Mouse (Mus musculus) limb, embryonic 11.5 days (tissue): Measurements from ENCODE around the gene Sec23ip. TPM values are rescaled to one million over a fixed set of nuclear protein-coding genes. Genes with fewer than 3 reads are reported as not detected.
"Not testable (repeated sequence)": the region's sequence is repeated elsewhere in the genome, so short reads cannot be mapped to it uniquely, and the experiment has no call there.

Experiments
- ATAC-seq: fragments of 200-750 bp; cut with Nextera tagmentation; 2 replicates; pipeline ENCODE4 v1.8.0; 2017; ENCODE audit warnings: low read depth; ENCODE audit not compliant: insufficient number of reproducible peaks, low FRiP score, low TSS enrichment
- DNase-seq: peaks from one replicate; pipeline ENCODE4 v3.0.0-alpha.2; 2015; ENCODE audit warnings: low spot score
- H3K27ac ChIP-seq: fragments of 300-500 bp; sonication (generic); replicated peaks from 2 replicates; pipeline ENCODE4 v1.5.1; 2014; ENCODE audit warnings: low read depth, mild to moderate bottlenecking, low read length
- H3K27me3 ChIP-seq: fragments of 300-500 bp; sonication (generic); 2 replicates; pipeline ENCODE4 v1.6.1; 2014; ENCODE audit warnings: mild to moderate bottlenecking, low read length, mixed read lengths; ENCODE audit not compliant: control insufficient read depth, insufficient read depth
- H3K36me3 ChIP-seq: fragments of 300-500 bp; sonication (generic); 2 replicates; pipeline ENCODE4 v1.6.1; 2014; ENCODE audit warnings: mild to moderate bottlenecking, low read length, moderate library complexity, mixed read lengths; ENCODE audit not compliant: control insufficient read depth, insufficient read depth
- H3K4me1 ChIP-seq: fragments of 300-500 bp; sonication (generic); 2 replicates; pipeline ENCODE4 v1.6.1; 2014; ENCODE audit warnings: low read length, mixed read lengths; ENCODE audit not compliant: control insufficient read depth, insufficient read depth
- H3K4me2 ChIP-seq: fragments of 300-500 bp; sonication (generic); 2 replicates; pipeline ENCODE4 v1.6.1; 2014; ENCODE audit warnings: low read depth, mild to moderate bottlenecking, moderate library complexity; ENCODE audit not compliant: severe bottlenecking
- H3K4me3 ChIP-seq: fragments of 300-500 bp; sonication (generic); 2 replicates; pipeline ENCODE4 v1.5.1; 2014; ENCODE audit warnings: low read depth, low read length
- H3K9ac ChIP-seq: fragments of 300-500 bp; sonication (generic); 2 replicates; pipeline ENCODE4 v1.6.1; 2014; ENCODE audit warnings: mild to moderate bottlenecking, low read length
- H3K9me3 ChIP-seq: fragments of 300-500 bp; sonication (generic); 2 replicates; pipeline ENCODE4 v1.6.1; 2016; ENCODE audit warnings: low read length; ENCODE audit not compliant: control insufficient read depth
- WGBS: fragments of 180-500 bp; shearing (Covaris S2); extraction: QIAGEN DNeasy Blood & Tissue Kit; methylation state at CpG from one replicate; pipeline ENCODE4 v1.1.7; 2014; 5-methylcytosine and 5-hydroxymethylcytosine counted together
- polyA plus RNA-seq: library from polyadenylated mRNA; unstranded; fragments of >200 nt; fragmentation: Nextera tagmentation; extraction: Ambion mirVana; gene quantifications from 2 replicates; pipeline ENCODE4 v1.2.1, GENCODE M21; 2014

Gene Sec23ip
- polyA plus RNA-seq: 36.6 and 41.8 TPM in 2 replicates

- WGBS: 0% methylated on average over 55 of the region's 55 CpGs
- Histone ChIP-seq H3K27ac (no peak within 1 kb of the TSS), H3K4me3 (peak within 1 kb of the TSS; percentile 91), H3K9ac (peak within 1 kb of the TSS; percentile 77), H3K9me3 (no peaks in the 10 kb centered on the region), H3K4me1 (peaks cover 10% of the 10 kb centered on the region), H3K4me2 (peak within 1 kb of the TSS; percentile 57), H3K36me3 (peaks cover 2% of the 10 kb centered on the region; the same call in 1 of the 2 replicates), H3K27me3 (no peaks in the 10 kb centered on the region)
- DNase-seq (peak; percentile 98), ATAC-seq (peak; percentile 87)
Observed at GRCm38 (mm10) chr7:128744684-128745485, at the start of gene Sec23ip. Gene Sec23ip, plus strand, starts transcription at chr7:128744943.

- not testable (repeated sequence) for H3K27me3 ChIP-seq, H3K9me3 ChIP-seq, H3K4me3 ChIP-seq, H3K27ac ChIP-seq, DNase-seq, H3K9ac ChIP-seq, ATAC-seq, H3K4me1 ChIP-seq, H3K4me2 ChIP-seq
- H3K36me3 ChIP-seq: peaks cover 20% of the 10 kb centered on the region; the same call in 1 of the 2 replicates
- WGBS: 94% methylated on average over 6 of the region's 6 CpGs
Observed at GRCm38 (mm10) chr7:128699959-128700358, 44.8 kb upstream of the Sec23ip start.

GRCm38 (mm10) chr7:128705735-128706134, 39.0 kb upstream of the Sec23ip start:
- H3K27ac ChIP-seq: no peak overlapping the region
- H3K4me1 ChIP-seq: no peaks in the 10 kb centered on the region
- 27% methylated on average over 4 of the region's 4 CpGs for WGBS
- peaks cover 23% of the 10 kb centered on the region for H3K36me3 ChIP-seq
- no peak overlapping the region for H3K4me2 ChIP-seq
- no peak overlapping the region for H3K4me3 ChIP-seq
- no peaks in the 10 kb centered on the region for H3K9me3 ChIP-seq
- ATAC-seq (peak; percentile 26; the same call in 1 of the 2 replicates), DNase-seq (peak; percentile 82)
- no peaks in the 10 kb centered on the region for H3K27me3 ChIP-seq
- H3K9ac ChIP-seq: no peak overlapping the region

GRCm38 (mm10) chr7:128717991-128718390, 26.8 kb upstream of the Sec23ip start:
- Histone ChIP-seq H3K27me3 (no peaks in the 10 kb centered on the region), H3K9me3 (no peaks in the 10 kb centered on the region), H3K9ac (no peak overlapping the region), H3K36me3 (peaks cover 24% of the 10 kb centered on the region), H3K27ac (no peak overlapping the region), H3K4me2 (no peak overlapping the region), H3K4me3 (no peak overlapping the region), H3K4me1 (no peaks in the 10 kb centered on the region)
- ATAC-seq (no peak), DNase-seq (no peak)
- 81% methylated on average over 4 of the region's 4 CpGs for WGBS

- DNase-seq (peak; percentile 58), ATAC-seq (peak; percentile 39; the same call in 1 of the 2 replicates)
- H3K4me3 ChIP-seq: no peak overlapping the region
- peaks cover 7% of the 10 kb centered on the region; the same call in 1 of the 2 replicates for H3K36me3 ChIP-seq
- 0 out of 2 replicates have a peak, but pooled peaks cover 2% of the 10 kb centered on the region for H3K4me1 ChIP-seq
- no peak overlapping the region for H3K4me2 ChIP-seq
- no peak overlapping the region for H3K27ac ChIP-seq
- H3K9me3 ChIP-seq: no peaks in the 10 kb centered on the region
- no peaks in the 10 kb centered on the region for H3K27me3 ChIP-seq
- WGBS: 55% methylated on average over 4 of the region's 4 CpGs
- H3K9ac ChIP-seq: no peak overlapping the region
Observed at GRCm38 (mm10) chr7:128724761-128725160, 20.0 kb upstream of the Sec23ip start.

GRCm38 (mm10) chr7:128725189-128725588, 19.6 kb upstream of the Sec23ip start:
- no peak overlapping the region for H3K27ac ChIP-seq
- WGBS: 87% methylated on average over 9 of the region's 9 CpGs
- no peak overlapping the region for H3K4me2 ChIP-seq
- no peaks in the 10 kb centered on the region for H3K27me3 ChIP-seq
- 0 out of 2 replicates have a peak, but pooled peaks cover 2% of the 10 kb centered on the region for H3K4me1 ChIP-seq
- no peak overlapping the region for H3K4me3 ChIP-seq
- H3K9ac ChIP-seq: no peak overlapping the region
- ATAC-seq (no peak), DNase-seq (no peak)
- no peaks in the 10 kb centered on the region for H3K9me3 ChIP-seq
- peaks cover 7% of the 10 kb centered on the region; the same call in 1 of the 2 replicates for H3K36me3 ChIP-seq

- H3K4me2 ChIP-seq: no peak overlapping the region
- ATAC-seq: no peak
- no peaks in the 10 kb centered on the region; the same call in 1 of the 2 replicates for H3K36me3 ChIP-seq
- no peak overlapping the region for H3K27ac ChIP-seq
- H3K9ac ChIP-seq: no peak overlapping the region
- 70% methylated on average over 10 of the region's 10 CpGs for WGBS
- no peaks in the 10 kb centered on the region for H3K27me3 ChIP-seq
- H3K4me3 ChIP-seq: no peak overlapping the region
- H3K4me1 ChIP-seq: 0 out of 2 replicates have a peak, but pooled peaks cover 2% of the 10 kb centered on the region
- no peak for DNase-seq
- H3K9me3 ChIP-seq: no peaks in the 10 kb centered on the region
Observed at GRCm38 (mm10) chr7:128726999-128727398, 17.7 kb upstream of the Sec23ip start.

- 61% methylated on average over 5 of the region's 5 CpGs for WGBS
- no peak overlapping the region for H3K9ac ChIP-seq
- H3K27ac ChIP-seq: no peak overlapping the region
- H3K36me3 ChIP-seq: no peaks in the 10 kb centered on the region; the same call in 1 of the 2 replicates
- no peaks in the 10 kb centered on the region for H3K9me3 ChIP-seq
- H3K4me2 ChIP-seq: no peak overlapping the region
- DNase-seq (no peak), ATAC-seq (no peak)
- no peaks in the 10 kb centered on the region for H3K27me3 ChIP-seq
- 0 out of 2 replicates have a peak, but pooled peaks cover 2% of the 10 kb centered on the region for H3K4me1 ChIP-seq
- H3K4me3 ChIP-seq: no peak overlapping the region
Observed at GRCm38 (mm10) chr7:128727701-128728100, 17.0 kb upstream of the Sec23ip start.
